8 mouse cellular contexts compared by ENCODE assay signal in genomic region chr7:57509681-57510141, GRCm38 (mm10). TPM values are rescaled to one million over a fixed set of nuclear protein-coding genes. Genes with fewer than 3 reads are reported as not detected.
DNase-seq lines count a peak whose midpoint lies in the region; ATAC-seq and TF ChIP-seq lines count a peak whose summit lies in the region.

Gene Gabra5 (minus strand): TSS chr7:57510059.

- no peak within 1 kb of the TSS for H3K4me2 ChIP-seq in liver, postnatal 0 days (ENCODE audit: low read depth, low read length)
- H3K4me2 ChIP-seq in embryonic facial prominence, embryonic 13.5 days, result peak within 1 kb of the TSS; percentile 83
- H3K4me2 ChIP-seq in hindbrain, embryonic 14.5 days (replicated peaks), result peak within 1 kb of the TSS; percentile 74
- H3K4me2 ChIP-seq in limb, embryonic 13.5 days (replicated peaks), result peak within 1 kb of the TSS; percentile 72

- no peak within 1 kb of the TSS for H3K27ac ChIP-seq in liver, postnatal 0 days (ENCODE audit: low read depth)
- no peak within 1 kb of the TSS for H3K27ac ChIP-seq in embryonic facial prominence, embryonic 13.5 days
- H3K27ac ChIP-seq in hindbrain, embryonic 14.5 days, result peak within 1 kb of the TSS; percentile 10; the same call in 1 of the 2 replicates
- H3K27ac ChIP-seq in limb, embryonic 13.5 days, result no peak within 1 kb of the TSS

- no peak for ATAC-seq in liver, postnatal 0 days
- ATAC-seq in embryonic facial prominence, embryonic 13.5 days (ENCODE audit: insufficient number of reproducible peaks, insufficient read depth, low FRiP score, low TSS enrichment, low read depth), result peak; percentile 62; the same call in 1 of the 2 replicates
- ATAC-seq in hindbrain, embryonic 14.5 days (ENCODE audit: low FRiP score), result peak; percentile 84
- peak; percentile 28; the same call in 1 of the 2 replicates for ATAC-seq in limb, embryonic 13.5 days (ENCODE audit: low FRiP score, low read depth)

- peak; percentile 15 for DNase-seq in liver
- no peak for DNase-seq in liver, postnatal 0 days
- DNase-seq in hindbrain, embryonic 14.5 days (ENCODE audit: low spot score), result peak; percentile 70
- peak; percentile 68 for DNase-seq in right cerebral cortex, postnatal 14 days
- no peak for DNase-seq in urinary bladder, adult 2 months (ENCODE audit: low spot score)
- DNase-seq in lung, postnatal 4 days, result no peak

- no peak within 1 kb of the TSS for H3K9ac ChIP-seq in liver, postnatal 0 days (replicated peaks)
- 0 out of 2 replicates have a peak within 1 kb of the TSS, but pooled peaks have one; percentile 40 for H3K9ac ChIP-seq in embryonic facial prominence, embryonic 13.5 days
- H3K9ac ChIP-seq in hindbrain, embryonic 14.5 days, result peak within 1 kb of the TSS; percentile 67
- peak within 1 kb of the TSS; percentile 35; the same call in 1 of the 2 replicates for H3K9ac ChIP-seq in limb, embryonic 13.5 days

- no peak for TF ChIP-seq CTCF in liver, postnatal 0 days (IDR thresholded peaks at IDR 0.05; ENCODE audit: low read depth)

- under 1% methylated on average over 43 of the region's 59 CpGs for WGBS in liver, postnatal 0 days (ENCODE audit: insufficient replicate concordance)
- WGBS in embryonic facial prominence, embryonic 13.5 days, result under 1% methylated on average over 59 of the region's 59 CpGs
- under 1% methylated on average over 44 of the region's 59 CpGs for WGBS in hindbrain, embryonic 14.5 days
- 1% methylated on average over 57 of the region's 59 CpGs for WGBS in limb, embryonic 13.5 days

- H3K9me3 ChIP-seq in liver, postnatal 0 days (ENCODE audit: low read length), result no peaks in the 10 kb centered on the region
- no peaks in the 10 kb centered on the region for H3K9me3 ChIP-seq in embryonic facial prominence, embryonic 13.5 days
- no peaks in the 10 kb centered on the region for H3K9me3 ChIP-seq in hindbrain, embryonic 14.5 days (ENCODE audit: control insufficient read depth, low read length)
- H3K9me3 ChIP-seq in limb, embryonic 13.5 days, result no peaks in the 10 kb centered on the region

- no peaks in the 10 kb centered on the region for H3K4me1 ChIP-seq in liver, postnatal 0 days (ENCODE audit: insufficient read depth)
- peaks cover 11% of the 10 kb centered on the region for H3K4me1 ChIP-seq in embryonic facial prominence, embryonic 13.5 days
- no peaks in the 10 kb centered on the region for H3K4me1 ChIP-seq in hindbrain, embryonic 14.5 days (replicated peaks; ENCODE audit: control insufficient read depth, insufficient read depth, low read length)
- peaks cover 12% of the 10 kb centered on the region; the same call in 1 of the 2 replicates for H3K4me1 ChIP-seq in limb, embryonic 13.5 days

- H3K4me3 ChIP-seq in liver, postnatal 0 days (ENCODE audit: low read depth, low read length), result no peak within 1 kb of the TSS
- peak within 1 kb of the TSS; percentile 50 for H3K4me3 ChIP-seq in embryonic facial prominence, embryonic 13.5 days
- H3K4me3 ChIP-seq in hindbrain, embryonic 14.5 days (replicated peaks; ENCODE audit: low read length), result peak within 1 kb of the TSS; percentile 67
- peak within 1 kb of the TSS; percentile 45 for H3K4me3 ChIP-seq in limb, embryonic 13.5 days

- no peaks in the 10 kb centered on the region for H3K36me3 ChIP-seq in liver, postnatal 0 days (replicated peaks; ENCODE audit: insufficient read depth, low read length)
- H3K36me3 ChIP-seq in embryonic facial prominence, embryonic 13.5 days, result no peaks in the 10 kb centered on the region
- H3K36me3 ChIP-seq in hindbrain, embryonic 14.5 days (replicated peaks; ENCODE audit: control insufficient read depth, insufficient read depth), result no peaks in the 10 kb centered on the region
- H3K36me3 ChIP-seq in limb, embryonic 13.5 days, result no peaks in the 10 kb centered on the region

- no peak for TF ChIP-seq EP300 in liver, postnatal 0 days (IDR thresholded peaks at IDR 0.05; ENCODE audit: low read depth)

- H3K27me3 ChIP-seq in liver, postnatal 0 days (ENCODE audit: insufficient read depth, low read length), result peaks cover 22% of the 10 kb centered on the region
- H3K27me3 ChIP-seq in embryonic facial prominence, embryonic 13.5 days, result peaks cover 69% of the 10 kb centered on the region
- peaks cover 48% of the 10 kb centered on the region for H3K27me3 ChIP-seq in hindbrain, embryonic 14.5 days (ENCODE audit: control insufficient read depth, insufficient read depth, low read length)
- H3K27me3 ChIP-seq in limb, embryonic 13.5 days, result peaks cover 67% of the 10 kb centered on the region

RNA-seq across cellular contexts. Expression of gene Gabra5, which starts in this region (rescaled TPM):
- polyA plus RNA-seq in liver, postnatal 0 days (2015; fragmentation: Nextera tagmentation; extraction: Ambion mirVana), result not detected in 2 replicates
- polyA plus RNA-seq in embryonic facial prominence, embryonic 13.5 days (2015; fragmentation: Nextera tagmentation; extraction: Ambion mirVana), result 0.41 and 0.85 TPM in 2 replicates
- polyA plus RNA-seq in hindbrain, embryonic 14.5 days (2014; fragmentation: Nextera tagmentation; extraction: Ambion mirVana), result 50.9 and 70.0 TPM in 2 replicates
- 0.28 and 0.52 TPM in 2 replicates for polyA plus RNA-seq in limb, embryonic 13.5 days (2015; fragmentation: Nextera tagmentation; extraction: Ambion mirVana)
- polyA plus RNA-seq in urinary bladder, adult 2 months (2012; rRNA removed), result not detected in 2 replicates

Comparison
In these comparisons a context has a peak if more than half of its experiments do, and no peak if none do; other contexts are left out.
1. RNA of gene Gabra5 (polyA plus RNA-seq): 50.9 to 70.0 TPM in hindbrain, embryonic 14.5 days; 0.41 to 0.85 TPM in embryonic facial prominence, embryonic 13.5 days, 0.28 to 0.52 TPM in limb, embryonic 13.5 days, not detected in liver, postnatal 0 days and not detected in urinary bladder, adult 2 months; every median in the first group is over 10 times any median in the second.
2. DNase-seq: peak in liver (single experiment), hindbrain, embryonic 14.5 days (single experiment) and right cerebral cortex, postnatal 14 days (single experiment); none in liver, postnatal 0 days (single experiment), urinary bladder, adult 2 months (single experiment) and lung, postnatal 4 days (0 of 2).
3. Peak in ATAC-seq, H3K4me3 ChIP-seq, H3K9ac ChIP-seq and H3K4me2 ChIP-seq in embryonic facial prominence, embryonic 13.5 days; RNA of the gene not detected or under 1 TPM.
4. Peak in ATAC-seq, H3K4me3 ChIP-seq, H3K9ac ChIP-seq and H3K4me2 ChIP-seq in limb, embryonic 13.5 days; RNA of the gene not detected or under 1 TPM.